Mouse (Mus musculus): Measurements from ENCODE around the gene Wdr76. TPM values are rescaled to one million over a fixed set of nuclear protein-coding genes. Genes with fewer than 3 reads are reported as not detected.
"Not testable (repeated sequence)": the region's sequence is repeated elsewhere in the genome, so short reads cannot be mapped to it uniquely, and the experiment has no call there.

Gene Wdr76
- polyA plus RNA-seq (2015; fragmentation: Nextera tagmentation; extraction: Ambion mirVana) = 5.5 and 7.1 TPM in 2 replicates

DNA sequence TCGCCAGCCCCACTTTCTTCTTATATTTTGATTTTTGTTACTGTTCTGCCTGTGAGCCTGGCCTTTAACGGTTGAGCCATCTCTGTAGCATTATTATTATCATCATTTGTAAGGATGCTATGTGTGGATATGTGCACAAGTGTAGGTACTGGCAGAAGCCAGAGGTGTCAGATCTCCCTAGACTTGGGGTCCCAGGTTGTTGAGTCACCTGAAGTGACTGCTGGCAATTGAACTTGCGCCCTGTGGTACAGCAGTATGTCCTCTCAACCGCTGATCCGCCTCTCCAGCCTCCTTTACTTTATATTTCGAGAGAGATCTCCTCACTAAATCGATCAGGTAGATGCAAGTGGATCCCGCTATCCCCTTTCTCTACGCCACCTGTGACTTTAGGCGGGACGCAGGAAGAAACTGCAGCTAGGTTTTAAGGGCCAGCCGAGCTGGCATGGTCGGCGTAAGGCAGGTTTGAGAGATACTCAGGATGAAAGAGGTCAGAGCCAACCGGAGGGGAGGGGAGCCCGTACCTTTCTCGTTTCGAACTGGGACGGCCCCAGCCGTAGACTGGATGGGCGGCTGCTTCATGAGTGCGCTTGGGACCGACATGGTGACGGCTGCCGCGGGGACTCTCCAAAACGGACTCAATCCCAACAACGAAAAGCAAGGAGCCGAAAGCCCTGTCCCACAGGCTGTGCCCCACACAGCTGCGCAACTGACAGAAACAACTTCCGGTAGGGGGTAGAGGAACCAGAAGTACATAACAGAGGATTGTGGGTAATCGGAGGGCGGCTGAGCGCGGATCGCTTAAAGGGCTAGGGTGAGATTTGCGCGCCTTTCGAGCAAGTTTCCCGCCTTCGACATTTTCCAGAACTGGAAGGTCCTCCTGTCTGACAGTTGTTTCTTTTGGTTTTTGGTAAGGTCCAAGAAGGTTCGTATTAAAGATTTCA, at the start of gene Wdr76, which contains the start of gene Mfap1a:
Gene Wdr76, plus strand, starts transcription at position 782 of the 941 bp plus-strand sequence.
Gene Mfap1a, minus strand, starts transcription at position 724 of the 941 bp plus-strand sequence.
- not testable (repeated sequence) for H3K9me3 ChIP-seq, H3K27me3 ChIP-seq
- ATAC-seq (ENCODE audit: insufficient number of reproducible peaks, low FRiP score, low TSS enrichment, low read depth) = peak; percentile 85; the same call in 1 of the 2 replicates
- 4% methylated on average over 42 of the region's 42 CpGs for WGBS
- H3K4me3 ChIP-seq = peak within 1 kb of the TSS; percentile 60
- peak within 1 kb of the TSS; percentile 79 for H3K27ac ChIP-seq
- peak within 1 kb of the TSS; percentile 58 for H3K4me2 ChIP-seq
- peaks cover 13% of the 10 kb centered on the region for H3K4me1 ChIP-seq
- H3K36me3 ChIP-seq = peaks cover 14% of the 10 kb centered on the region
- H3K9ac ChIP-seq = peak within 1 kb of the TSS; percentile 50

DNA sequence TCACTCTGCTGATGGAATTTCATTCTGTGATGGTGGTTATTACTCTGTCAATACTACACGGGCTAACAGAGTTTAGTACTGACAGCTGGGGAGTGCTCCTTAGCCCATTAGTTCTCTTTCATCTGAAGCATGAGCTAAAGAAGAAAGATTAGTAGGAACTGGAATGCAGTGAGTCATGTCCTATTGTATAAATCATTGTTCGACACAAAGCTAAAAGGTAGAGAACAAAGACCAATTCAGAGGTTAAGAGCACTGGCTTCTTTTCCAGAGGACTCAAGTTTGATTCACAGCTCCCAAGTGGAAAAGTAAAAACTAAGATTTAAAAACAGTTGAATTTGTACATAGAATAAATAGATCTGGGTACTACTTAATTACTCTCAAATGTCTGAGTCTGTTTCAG, 46.5 kb upstream of the Wdr76 start:
- Histone ChIP-seq H3K9ac (no peak overlapping the region), H3K4me2 (no peak overlapping the region), H3K4me3 (no peak overlapping the region), H3K36me3 (peaks cover 19% of the 10 kb centered on the region), H3K27me3 (no peaks in the 10 kb centered on the region), H3K27ac (no peak overlapping the region), H3K9me3 (no peaks in the 10 kb centered on the region), H3K4me1 (peaks cover 11% of the 10 kb centered on the region)
- ATAC-seq (ENCODE audit: insufficient number of reproducible peaks, low FRiP score, low TSS enrichment, low read depth) = no peak
- 69% methylated on average over 2 of the region's 2 CpGs for WGBS

DNA sequence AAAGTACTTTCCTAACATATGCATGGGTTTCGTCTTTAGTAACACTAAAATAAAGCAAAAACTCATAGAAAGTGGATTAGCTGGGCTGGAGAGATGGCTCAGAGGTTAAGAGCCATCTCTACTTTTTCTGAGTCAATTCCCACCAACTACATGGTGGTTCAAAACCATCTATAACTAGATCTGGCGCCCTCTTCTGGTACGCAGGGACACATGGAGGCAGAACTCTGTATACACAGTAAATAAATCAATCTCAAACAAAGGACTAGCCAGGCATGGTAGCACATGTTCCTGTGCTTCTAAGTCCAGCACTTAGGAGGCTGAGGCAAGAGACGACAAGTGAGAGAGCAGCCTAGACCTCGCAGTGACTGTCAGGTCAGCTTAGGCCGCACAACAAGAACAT, 37.5 kb upstream of the Wdr76 start:
- not testable (repeated sequence) for ATAC-seq (ENCODE audit: insufficient number of reproducible peaks, low FRiP score, low TSS enrichment, low read depth); H3K27ac ChIP-seq; H3K36me3 ChIP-seq; H3K9me3 ChIP-seq; H3K27me3 ChIP-seq; H3K4me3 ChIP-seq; H3K4me1 ChIP-seq; H3K9ac ChIP-seq; H3K4me2 ChIP-seq
- WGBS = 86% methylated on average over 4 of the region's 6 CpGs

DNA sequence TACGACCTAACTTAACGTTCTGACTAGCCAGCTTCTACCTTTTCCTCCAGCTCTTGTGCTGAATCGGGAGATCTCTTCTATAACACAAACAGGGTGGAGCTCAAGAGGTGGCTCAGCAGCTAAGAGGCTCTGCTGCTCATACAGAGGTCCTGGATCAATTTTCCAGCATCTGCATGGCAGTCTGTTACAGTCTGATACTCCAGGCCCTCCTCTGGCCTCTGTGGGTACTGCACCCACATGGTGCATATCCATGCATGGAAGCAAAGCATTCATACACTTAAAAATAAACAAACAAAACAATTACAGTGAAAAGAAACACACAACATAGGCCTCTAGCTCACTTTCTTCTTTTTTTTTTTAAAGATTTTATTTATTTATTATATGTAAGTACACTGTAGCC, 33.7 kb upstream of the Wdr76 start:
- WGBS = 92% methylated on average over 3 of the region's 3 CpGs
- peak overlapping the region; percentile 64 for H3K4me3 ChIP-seq
- H3K9ac ChIP-seq; H3K36me3 ChIP-seq; H3K4me2 ChIP-seq; H3K9me3 ChIP-seq; ATAC-seq (ENCODE audit: insufficient number of reproducible peaks, low FRiP score, low TSS enrichment, low read depth); H3K27me3 ChIP-seq; H3K27ac ChIP-seq; H3K4me1 ChIP-seq: not testable (repeated sequence)

DNA sequence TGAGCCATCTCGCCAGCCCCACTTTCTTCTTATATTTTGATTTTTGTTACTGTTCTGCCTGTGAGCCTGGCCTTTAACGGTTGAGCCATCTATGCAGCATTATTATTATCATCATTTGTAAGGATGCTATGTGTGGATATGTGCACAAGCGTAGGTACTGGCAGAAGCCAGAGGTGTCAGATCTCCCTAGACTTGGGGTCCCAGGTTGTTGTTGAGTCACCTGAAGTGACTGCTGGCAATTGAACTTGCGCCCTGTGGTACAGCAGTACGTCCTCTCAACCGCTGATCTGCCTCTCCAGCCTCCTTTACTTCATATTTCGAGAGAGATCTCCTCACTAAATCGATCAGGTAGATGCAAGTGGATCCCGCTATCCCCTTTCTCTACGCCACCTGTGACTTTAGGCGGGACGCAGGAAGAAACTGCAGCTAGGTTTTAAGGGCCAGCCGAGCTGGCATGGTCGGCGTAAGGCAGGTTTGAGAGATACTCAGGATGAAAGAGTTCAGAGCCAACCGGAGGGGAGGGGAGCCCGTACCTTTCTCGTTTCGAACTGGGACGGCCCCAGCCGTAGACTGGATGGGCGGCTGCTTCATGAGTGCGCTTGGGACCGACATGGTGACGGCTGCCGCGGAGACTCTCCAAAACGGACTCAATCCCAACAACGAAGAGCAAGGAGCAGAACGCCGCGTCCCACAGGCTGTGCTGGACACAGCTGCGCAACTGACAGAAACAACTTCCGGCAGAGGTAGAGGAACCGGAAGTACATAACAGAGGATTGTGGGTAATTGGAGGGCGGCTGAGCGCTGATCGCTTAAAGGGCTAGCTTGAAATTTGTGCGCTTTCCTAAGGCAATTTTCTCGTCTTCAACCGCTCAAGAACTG, 33.0 kb upstream of the Wdr76 start, which contains the start of gene Mfap1b:
Gene Mfap1b, minus strand, starts transcription at position 767 of the 879 bp plus-strand sequence.
- 4% methylated on average over 41 of the region's 41 CpGs for WGBS
- not testable (repeated sequence) for H3K36me3 ChIP-seq, H3K4me1 ChIP-seq, H3K9me3 ChIP-seq, H3K27me3 ChIP-seq
- peak within 1 kb of the TSS; percentile 56 for H3K9ac ChIP-seq
- peak within 1 kb of the TSS; percentile 64 for H3K4me3 ChIP-seq
- ATAC-seq (ENCODE audit: insufficient number of reproducible peaks, low FRiP score, low TSS enrichment, low read depth) = peak; percentile 84
- peak within 1 kb of the TSS; percentile 63 for H3K27ac ChIP-seq
- peak within 1 kb of the TSS; percentile 66 for H3K4me2 ChIP-seq

DNA sequence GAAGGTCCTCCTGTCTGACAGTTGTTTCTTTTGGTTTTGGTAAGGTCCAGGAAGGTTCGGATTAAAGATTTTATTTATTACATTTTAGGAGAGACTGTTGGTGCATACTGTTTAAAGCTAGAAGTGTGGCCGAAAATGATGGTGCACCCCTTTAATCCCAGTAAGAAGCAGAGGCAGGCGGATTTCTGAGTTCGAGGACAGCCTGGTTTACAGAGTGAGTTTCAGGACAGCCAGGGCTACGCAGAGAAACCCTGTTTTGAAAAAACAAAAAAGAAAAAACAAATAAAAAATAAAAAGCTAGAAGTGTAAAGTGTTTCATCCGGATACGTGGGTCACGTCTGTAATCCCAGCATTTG, 32.4 kb upstream of the Wdr76 start:
- ATAC-seq (ENCODE audit: insufficient number of reproducible peaks, low FRiP score, low TSS enrichment, low read depth) = no peak
- H3K27ac ChIP-seq = peak overlapping the region; percentile 63
- 35% methylated on average over 8 of the region's 8 CpGs for WGBS

DNA sequence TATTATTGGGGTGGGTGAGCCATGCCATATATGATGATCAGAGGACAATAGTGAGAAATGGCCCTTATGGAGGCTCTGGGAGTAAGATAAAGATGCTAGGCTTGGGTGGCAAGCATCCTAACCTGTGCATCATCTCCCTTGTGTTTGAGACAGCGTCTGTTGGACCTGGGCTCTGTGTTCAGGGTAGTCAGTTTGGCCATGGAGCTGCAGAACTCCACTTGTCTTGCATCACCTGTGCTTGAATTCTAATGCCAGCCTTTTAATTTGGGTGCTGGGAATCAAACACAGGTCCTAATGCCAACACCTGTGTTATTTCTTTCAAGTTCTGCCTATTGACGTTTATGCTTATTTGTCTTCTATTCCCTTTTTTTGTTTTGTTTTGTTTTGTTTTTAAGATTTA, 31.2 kb upstream of the Wdr76 start:
- not testable (repeated sequence) for H3K9ac ChIP-seq; H3K9me3 ChIP-seq; H3K36me3 ChIP-seq; H3K27ac ChIP-seq; H3K4me2 ChIP-seq; ATAC-seq (ENCODE audit: insufficient number of reproducible peaks, low FRiP score, low TSS enrichment, low read depth); H3K27me3 ChIP-seq; H3K4me1 ChIP-seq; H3K4me3 ChIP-seq
- WGBS = 95% methylated on average over 2 of the region's 2 CpGs

More for the DNA sequence above, 32.4 kb upstream of the Wdr76 start:
- no peaks in the 10 kb centered on the region for H3K27me3 ChIP-seq
- H3K9me3 ChIP-seq = no peaks in the 10 kb centered on the region
- peak overlapping the region; percentile 66 for H3K4me2 ChIP-seq
- H3K4me3 ChIP-seq = peak overlapping the region; percentile 64
- H3K4me1 ChIP-seq = peaks cover 3% of the 10 kb centered on the region; the same call in 1 of the 2 replicates
- H3K9ac ChIP-seq = no peak overlapping the region
- H3K36me3 ChIP-seq = 0 out of 2 replicates have a peak, but pooled peaks cover 3% of the 10 kb centered on the region

DNA sequence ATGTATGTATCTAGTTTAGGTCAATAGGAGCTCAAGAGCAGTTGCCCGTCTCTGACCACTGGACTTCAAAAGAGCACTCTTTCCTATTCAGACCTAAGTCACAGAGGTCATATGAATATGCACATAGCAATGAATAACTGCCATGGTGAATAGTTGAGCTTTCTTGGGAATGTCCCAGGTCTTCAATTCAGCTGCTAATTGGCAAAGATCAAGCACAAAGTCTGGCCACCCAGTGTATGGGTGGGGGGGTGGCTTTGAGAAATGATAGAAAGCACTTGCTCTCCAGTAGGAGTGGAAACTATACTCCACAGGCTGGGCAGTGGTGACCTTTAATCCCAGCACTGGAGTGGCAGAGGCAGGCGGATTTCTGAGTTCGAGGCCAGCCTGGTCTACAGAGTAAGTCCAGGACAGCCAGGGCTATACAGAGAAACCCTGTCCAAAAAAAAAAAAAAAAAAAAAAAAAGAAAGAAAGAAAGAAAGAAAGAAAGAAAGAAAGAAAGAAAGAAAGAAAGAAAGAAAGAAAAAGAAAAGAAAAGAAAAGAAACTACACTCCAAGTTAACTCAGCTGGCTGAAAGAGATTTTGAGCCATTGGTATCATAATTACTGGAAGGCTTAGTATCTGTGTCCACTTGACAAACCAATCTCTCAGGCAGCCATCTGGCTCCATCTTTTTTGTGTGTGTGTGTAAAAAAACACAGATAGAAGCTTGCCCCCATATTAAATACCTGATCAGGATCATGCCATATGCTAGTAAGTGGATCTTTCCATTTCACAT, 28.8 kb upstream of the Wdr76 start:
- no peak overlapping the region for H3K4me3 ChIP-seq
- peaks cover 3% of the 10 kb centered on the region; the same call in 1 of the 2 replicates for H3K4me1 ChIP-seq
- ATAC-seq (ENCODE audit: insufficient number of reproducible peaks, low FRiP score, low TSS enrichment, low read depth) = no peak
- no peaks in the 10 kb centered on the region for H3K27me3 ChIP-seq
- H3K4me2 ChIP-seq = no peak overlapping the region
- no peak overlapping the region for H3K9ac ChIP-seq
- H3K9me3 ChIP-seq = no peaks in the 10 kb centered on the region
- WGBS = 86% methylated on average over 3 of the region's 3 CpGs
- H3K27ac ChIP-seq = no peak overlapping the region
- no peaks in the 10 kb centered on the region for H3K36me3 ChIP-seq

DNA sequence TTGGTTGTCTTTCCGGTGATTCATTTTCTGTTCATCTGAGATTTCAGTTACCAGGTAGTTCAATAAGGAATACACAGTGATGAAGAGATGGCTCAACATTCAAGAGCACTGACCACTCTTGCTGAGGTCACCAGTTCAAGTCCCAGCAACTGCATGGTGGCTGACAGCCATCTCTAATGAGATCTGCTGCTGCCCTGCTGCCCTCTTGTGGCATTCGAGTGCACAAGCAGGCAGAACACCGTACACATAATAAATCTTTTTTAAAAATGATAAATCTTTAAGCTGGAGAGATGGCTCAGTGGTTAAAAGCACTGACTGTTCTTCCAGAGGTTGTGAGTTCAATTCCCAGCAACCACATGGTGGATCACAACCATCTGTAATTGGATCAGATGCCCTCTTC, 26.0 kb upstream of the Wdr76 start:
- H3K4me1 ChIP-seq = no peaks in the 10 kb centered on the region
- no peak for ATAC-seq (ENCODE audit: insufficient number of reproducible peaks, low FRiP score, low TSS enrichment, low read depth)
- no peak overlapping the region for H3K4me2 ChIP-seq
- H3K36me3 ChIP-seq = no peaks in the 10 kb centered on the region
- no peak overlapping the region for H3K4me3 ChIP-seq
- 53% methylated on average over 3 of the region's 3 CpGs for WGBS
- H3K27ac ChIP-seq = no peak overlapping the region
- no peaks in the 10 kb centered on the region for H3K9me3 ChIP-seq
- no peak overlapping the region for H3K9ac ChIP-seq
- H3K27me3 ChIP-seq = no peaks in the 10 kb centered on the region

DNA sequence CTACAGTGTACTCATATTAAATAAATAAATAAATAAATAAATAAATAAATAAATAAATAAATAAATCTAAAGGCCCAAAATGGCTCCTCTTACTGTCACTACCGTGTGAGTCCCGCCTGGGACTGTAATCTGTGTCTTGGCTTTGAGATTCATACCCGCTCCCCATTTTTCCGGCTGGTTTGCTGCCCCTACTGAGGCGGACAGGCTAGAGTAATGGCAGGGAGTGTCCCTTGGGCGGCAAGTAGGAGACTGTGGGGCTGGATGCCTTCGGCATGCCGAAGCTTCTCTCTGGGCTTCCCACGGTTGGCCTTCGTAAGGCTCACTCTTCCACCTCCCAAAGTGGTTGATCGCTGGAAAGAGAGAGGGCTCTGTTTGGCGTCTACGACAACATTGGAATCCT, 25.6 kb upstream of the Wdr76 start:
- not testable (repeated sequence) for H3K27ac ChIP-seq; ATAC-seq (ENCODE audit: insufficient number of reproducible peaks, low FRiP score, low TSS enrichment, low read depth); H3K4me1 ChIP-seq; H3K9me3 ChIP-seq; H3K9ac ChIP-seq; H3K27me3 ChIP-seq; H3K4me3 ChIP-seq; H3K4me2 ChIP-seq; H3K36me3 ChIP-seq
- WGBS = 81% methylated on average over 13 of the region's 13 CpGs

DNA sequence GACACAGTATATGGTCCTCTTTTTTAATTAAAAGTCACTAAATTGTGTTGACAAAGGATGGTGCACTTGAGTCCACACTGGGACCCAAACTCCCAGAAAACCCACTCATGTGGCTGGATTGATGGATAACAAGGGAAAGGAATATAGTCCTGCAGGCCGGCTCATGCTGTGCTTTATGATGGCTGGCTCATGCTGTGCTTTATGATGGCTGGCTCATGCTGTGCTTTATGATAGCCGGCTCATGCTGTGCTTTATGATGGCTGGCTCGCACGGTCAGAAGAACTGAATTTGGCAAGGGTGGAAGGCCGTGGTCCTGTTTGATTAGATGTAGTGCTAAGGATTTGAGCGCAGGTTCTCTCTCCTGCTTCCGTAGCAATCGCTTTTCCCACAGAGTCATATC, 22.9 kb upstream of the Wdr76 start:
- 32% methylated on average over 8 of the region's 8 CpGs for WGBS
- no peaks in the 10 kb centered on the region for H3K4me1 ChIP-seq
- no peak overlapping the region for H3K9ac ChIP-seq
- no peak overlapping the region for H3K4me3 ChIP-seq
- no peak for ATAC-seq (ENCODE audit: insufficient number of reproducible peaks, low FRiP score, low TSS enrichment, low read depth)
- no peaks in the 10 kb centered on the region for H3K9me3 ChIP-seq
- H3K27me3 ChIP-seq = no peaks in the 10 kb centered on the region
- H3K4me2 ChIP-seq = no peak overlapping the region
- H3K36me3 ChIP-seq = no peaks in the 10 kb centered on the region
- no peak overlapping the region for H3K27ac ChIP-seq
